Comparison of ENCODE assay signal across 27 mouse cellular contexts in the genomic region with DNA sequence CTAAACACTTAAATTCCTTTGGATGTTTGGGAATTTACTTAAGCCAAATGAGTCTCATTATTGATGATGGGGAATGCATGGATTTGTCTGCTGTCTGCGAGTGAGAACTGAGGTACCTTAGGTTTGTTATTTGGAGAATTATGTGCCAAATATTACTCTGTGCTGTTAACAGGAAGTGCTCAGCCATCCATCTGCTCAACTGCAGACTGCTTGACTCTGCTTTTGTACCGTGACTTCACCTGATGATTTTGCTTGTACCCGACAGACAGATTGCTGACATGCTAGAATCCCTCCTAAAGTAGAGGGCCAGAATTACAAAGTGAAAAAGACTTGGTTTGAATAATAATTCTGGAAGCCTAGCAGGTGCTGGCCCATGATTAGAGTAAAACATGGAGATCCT. TPM values are rescaled to one million over a fixed set of nuclear protein-coding genes. Genes with fewer than 3 reads are reported as not detected.
"Had no signal": no experiment of that assay in that cellular context is flagged by ENCODE, and none has a peak within 500 bp of the region (broad histone marks: within the 10 kb centered on the region; RNA-seq: fewer than 3 reads in every experiment).

No protein-coding gene starts in this region.

- H3K4me3 ChIP-seq: heart, embryonic 13.5 days; heart, embryonic 15.5 days; hindbrain, embryonic 13.5 days; hindbrain, embryonic 15.5 days; kidney, embryonic 15.5 days; limb, embryonic 13.5 days; limb, embryonic 15.5 days; liver, embryonic 12.5 days had no signal

- H3K4me1 ChIP-seq: heart, embryonic 13.5 days; heart, embryonic 15.5 days; hindbrain, embryonic 13.5 days; hindbrain, embryonic 15.5 days; kidney, embryonic 15.5 days; limb, embryonic 13.5 days; limb, embryonic 15.5 days; liver, embryonic 12.5 days had no signal

- ATAC-seq: hindbrain, postnatal 0 days; intestine, embryonic 16.5 days; liver, embryonic 12.5 days had no signal

- H3K27ac ChIP-seq: heart, embryonic 13.5 days; heart, embryonic 15.5 days; hindbrain, embryonic 13.5 days; hindbrain, embryonic 15.5 days; hindbrain, postnatal 0 days; kidney, embryonic 15.5 days; kidney, postnatal 0 days; limb, embryonic 13.5 days; limb, embryonic 15.5 days; liver, embryonic 12.5 days; liver, embryonic 14.5 days had no signal

- DNase-seq: gastrocnemius, postnatal 10 days; gastrocnemius, postnatal 25 days; heart, adult 18-20 months; heart, postnatal 14 days; heart, postnatal 36 days; kidney, adult 11 months; kidney, adult 2 months; kidney, adult 9 months; kidney, postnatal 14 days; kidney, postnatal 36 days; layer of hippocampus, adult 9-11 months; layer of hippocampus, postnatal 36 days; left cerebral cortex, postnatal 4 days; lung, adult 18-20 months had no signal

- H3K27me3 ChIP-seq: heart, embryonic 13.5 days; heart, embryonic 15.5 days; hindbrain, embryonic 13.5 days; hindbrain, embryonic 15.5 days; kidney, embryonic 15.5 days; limb, embryonic 13.5 days; limb, embryonic 15.5 days; liver, embryonic 12.5 days had no signal

RNA-seq across cellular contexts. Expression of a gene that starts 9.6 kb away (rescaled TPM):
- polyA plus RNA-seq: kidney, adult 2 months; liver, adult 2 months had no signal
